26 mouse cellular contexts compared by ENCODE assay signal in the genomic region with DNA sequence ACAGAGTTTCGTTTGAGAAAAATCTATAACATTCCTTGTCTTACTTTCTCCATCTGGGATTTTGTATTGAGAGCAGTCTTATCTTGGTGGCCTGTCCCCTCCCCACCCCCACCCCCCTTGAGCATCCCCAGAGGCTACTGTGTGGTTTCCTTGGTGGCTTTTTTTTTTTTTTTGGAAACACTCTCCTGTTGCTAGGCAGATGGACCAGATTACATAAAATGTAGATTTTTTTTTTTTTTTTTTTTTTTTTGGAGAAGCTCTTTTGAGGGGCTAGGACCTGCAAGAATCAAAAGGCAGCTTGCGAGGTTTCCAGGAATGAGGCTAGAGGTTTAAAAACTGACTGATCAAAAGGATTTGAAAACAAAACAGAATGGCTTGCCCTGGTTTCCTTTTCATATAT. TPM values are rescaled to one million over a fixed set of nuclear protein-coding genes. Genes with fewer than 3 reads are reported as not detected.
A peak's percentile ranks its signal among the peaks of the same experiment; 100 is the strongest.
DNase-seq lines count a peak whose midpoint lies in the region; ATAC-seq and TF ChIP-seq lines count a peak whose summit lies in the region.
"Had no signal": no experiment of that assay in that cellular context is flagged by ENCODE, and none has a peak within 500 bp of the region (broad histone marks: within the 10 kb centered on the region; RNA-seq: fewer than 3 reads in every experiment).

No protein-coding gene starts in this region.

- DNase-seq in frontal cortex, postnatal 10 days (ENCODE audit: low spot score in 2 of 2), result no peak
- no peak for DNase-seq in layer of hippocampus, adult 2 months (ENCODE audit: low spot score in 2 of 2)
- no peak for DNase-seq in layer of hippocampus, postnatal 10 days (ENCODE audit: low spot score in 2 of 2)
- peak; percentile 71 for DNase-seq in midbrain, embryonic 11.5 days (ENCODE audit: low spot score, missing footprints)
- DNase-seq: adrenal gland, adult 8-10 months; adrenal gland, postnatal 14 days; adrenal gland, postnatal 36 days; B cell, adult 2 months; cerebellum, adult 11-12 months; cerebellum, adult 2 months; cerebellum, adult 9-10 months; cerebellum, postnatal 10 days; cerebellum, postnatal 25 days; embryo, embryonic 11 days; forebrain, postnatal 0 days had no signal

- no peaks in the 10 kb centered on the region for H3K36me3 ChIP-seq in midbrain, embryonic 11.5 days (ENCODE audit: control insufficient read depth, insufficient read depth, low read length)
- no peaks in the 10 kb centered on the region for H3K36me3 ChIP-seq in midbrain, embryonic 15.5 days (replicated peaks)
- H3K36me3 ChIP-seq: embryonic facial prominence, embryonic 13.5 days; embryonic facial prominence, embryonic 15.5 days; forebrain, embryonic 10.5 days; forebrain, embryonic 12.5 days; forebrain, embryonic 15.5 days; G1E had no signal

- H3K9ac ChIP-seq in midbrain, embryonic 11.5 days (ENCODE audit: low read length), result no peak overlapping the region
- H3K9ac ChIP-seq in midbrain, embryonic 15.5 days, result no peak overlapping the region
- H3K9ac ChIP-seq: embryonic facial prominence, embryonic 13.5 days; embryonic facial prominence, embryonic 15.5 days; forebrain, embryonic 12.5 days; forebrain, embryonic 15.5 days; forebrain, postnatal 0 days had no signal

- no peak overlapping the region for H3K4me3 ChIP-seq in layer of hippocampus, adult 2 months
- H3K4me3 ChIP-seq in midbrain, embryonic 11.5 days (ENCODE audit: low read depth, low read length), result no peak overlapping the region
- H3K4me3 ChIP-seq in midbrain, embryonic 15.5 days, result no peak overlapping the region
- no peak overlapping the region for H3K4me3 ChIP-seq in cortical plate, adult 2 months (ENCODE audit: insufficient read depth, low read length)
- H3K4me3 ChIP-seq: embryonic facial prominence, embryonic 13.5 days; embryonic facial prominence, embryonic 15.5 days; erythroblast, embryonic 14.5 days; forebrain, embryonic 10.5 days; forebrain, embryonic 12.5 days; forebrain, embryonic 15.5 days had no signal

- H3K27me3 ChIP-seq in midbrain, embryonic 11.5 days (ENCODE audit: control insufficient read depth, insufficient read depth, low read length), result no peaks in the 10 kb centered on the region
- no peaks in the 10 kb centered on the region for H3K27me3 ChIP-seq in midbrain, embryonic 15.5 days (replicated peaks)
- H3K27me3 ChIP-seq: embryonic facial prominence, embryonic 13.5 days; embryonic facial prominence, embryonic 15.5 days; forebrain, embryonic 12.5 days; forebrain, embryonic 15.5 days had no signal

- TF ChIP-seq POLR2A in cortical plate, adult 2 months (IDR thresholded peaks at IDR 0.05; ENCODE audit: extremely low read depth, insufficient read depth, low read length), result no peak

- 30% methylated on average over 2 of the region's 2 CpGs for WGBS in midbrain, embryonic 11.5 days
- WGBS in midbrain, embryonic 15.5 days, result 38% methylated on average over 2 of the region's 2 CpGs

- no peak overlapping the region for H3K4me2 ChIP-seq in midbrain, embryonic 11.5 days
- no peak overlapping the region for H3K4me2 ChIP-seq in midbrain, embryonic 15.5 days
- H3K4me2 ChIP-seq: embryonic facial prominence, embryonic 13.5 days; embryonic facial prominence, embryonic 15.5 days; forebrain, embryonic 12.5 days; forebrain, embryonic 15.5 days had no signal

- no peaks in the 10 kb centered on the region for H3K9me3 ChIP-seq in midbrain, embryonic 11.5 days (ENCODE audit: control insufficient read depth, low read length)
- no peaks in the 10 kb centered on the region for H3K9me3 ChIP-seq in midbrain, embryonic 15.5 days
- H3K9me3 ChIP-seq: embryonic facial prominence, embryonic 13.5 days; embryonic facial prominence, embryonic 15.5 days; forebrain, embryonic 10.5 days; forebrain, embryonic 12.5 days; forebrain, embryonic 15.5 days had no signal

- ATAC-seq in frontal cortex, adult (ENCODE audit: low TSS enrichment), result peak; percentile 42; the same call in 1 of the 2 replicates
- peak; percentile 14; the same call in 1 of the 2 replicates for ATAC-seq in midbrain, embryonic 11.5 days (ENCODE audit: low FRiP score)
- no peak for ATAC-seq in midbrain, embryonic 15.5 days (replicated peaks)
- ATAC-seq in CD4-positive, CD25-positive, alpha-beta regulatory T cell, adult 4 months, result no peak
- ATAC-seq: forebrain, embryonic 15.5 days; forebrain, postnatal 0 days had no signal

- H3K27ac ChIP-seq in layer of hippocampus, adult 2 months, result peak overlapping the region; percentile 86
- no peak overlapping the region for H3K27ac ChIP-seq in midbrain, embryonic 11.5 days (ENCODE audit: low read depth, low read length)
- H3K27ac ChIP-seq in midbrain, embryonic 15.5 days, result no peak overlapping the region
- peak overlapping the region; percentile 64; the same call in 1 of the 2 replicates for H3K27ac ChIP-seq in cortical plate, adult 2 months (ENCODE audit: insufficient read depth, low read length)
- H3K27ac ChIP-seq: embryonic facial prominence, embryonic 13.5 days; embryonic facial prominence, embryonic 15.5 days; forebrain, embryonic 10.5 days; forebrain, embryonic 12.5 days; forebrain, embryonic 15.5 days had no signal

- TF ChIP-seq CTCF in layer of hippocampus, adult 2 months (conservative IDR thresholded peaks at IDR 0.05), result no peak
- TF ChIP-seq CTCF in cortical plate, adult 2 months (IDR thresholded peaks at IDR 0.05; ENCODE audit: extremely low read depth, insufficient read depth, low read length), result no peak

- no peaks in the 10 kb centered on the region; the same call in 1 of the 2 replicates for H3K4me1 ChIP-seq in midbrain, embryonic 11.5 days (ENCODE audit: control insufficient read depth, insufficient read depth, low read length)
- H3K4me1 ChIP-seq in midbrain, embryonic 15.5 days, result no peaks in the 10 kb centered on the region
- peaks cover 2% of the 10 kb centered on the region; the same call in 1 of the 2 replicates for H3K4me1 ChIP-seq in cortical plate, adult 2 months (ENCODE audit: control insufficient read depth, insufficient read depth, low read length)
- H3K4me1 ChIP-seq: embryonic facial prominence, embryonic 15.5 days; forebrain, embryonic 10.5 days; forebrain, embryonic 12.5 days; forebrain, embryonic 15.5 days had no signal

RNA-seq across cellular contexts. Expression of a gene that starts 48.8 kb away (rescaled TPM):
- total RNA-seq in layer of hippocampus, adult 2 months (2021), result 100 to 1,000 TPM; 215 to 246 TPM
- total RNA-seq in layer of hippocampus, postnatal 10 days (2021), result 100 to 1,000 TPM; 213 to 215 TPM
- 8.8 and 9.1 TPM in 2 replicates for polyA plus RNA-seq in midbrain, embryonic 11.5 days (2014; fragmentation: Nextera tagmentation; extraction: Ambion mirVana)
- 47.4 and 58.5 TPM in 2 replicates for polyA plus RNA-seq in midbrain, embryonic 15.5 days (2015; fragmentation: Nextera tagmentation; extraction: Ambion mirVana)
- 78.6 and 79.3 TPM in 2 replicates for polyA plus RNA-seq in cortical plate, adult 2 months (2012; rRNA removed)
- 10 to 100 TPM; 15.4 to 20.7 TPM for polyA plus RNA-seq in CD4-positive, CD25-positive, alpha-beta regulatory T cell, adult 4 months (2017; shearing (Covaris generic))

Comparison
In these comparisons a context has a peak if more than half of its experiments do, and no peak if none do; other contexts are left out.
1. ATAC-seq: peak in frontal cortex, adult (single experiment) and midbrain, embryonic 11.5 days (single experiment); none in midbrain, embryonic 15.5 days (single experiment) and CD4-positive, CD25-positive, alpha-beta regulatory T cell, adult 4 months (single experiment).
2. H3K27ac ChIP-seq: peak in layer of hippocampus, adult 2 months (single experiment) and cortical plate, adult 2 months (single experiment); none in midbrain, embryonic 11.5 days (single experiment) and midbrain, embryonic 15.5 days (single experiment).